Mouse (Mus musculus) heart, postnatal 14 days (tissue): ENCODE data around the gene Ttc9c. TPM values are rescaled to one million over a fixed set of nuclear protein-coding genes. Genes with fewer than 3 reads are reported as not detected.
A peak's percentile ranks its signal among the peaks of the same experiment; 100 is the strongest.

ENCODE experiments used
- DNase-seq, 2 experiments: peaks; one replicate each; pipeline ENCODE4 v3.0.0; 2021 to 2022
- intact Hi-C: fragments of 180-260 bp; cut with DNase I; formaldehyde crosslinking; loops from one replicate; pipeline ENCODE4 v1.15.1; 2025
- long read RNA-seq, 2 experiments: library from polyadenylated mRNA; stranded (forward); transcript quantifications; one replicate each; pipeline ENCODE4 v2.0.0; 2021
- total RNA-seq, 2 experiments: library from RNA; stranded (reverse); gene quantifications; 2 replicates each; pipeline ENCODE4 v1.2.3; 2021

The Ttc9c gene
- 10 to 100 TPM; 15.1 to 15.4 TPM for total RNA-seq
- long read RNA-seq, experiment 1, transcript Ttc9c-202 (4 exons, 3,509 nt), result minor isoform, 5 of 17 reads
- long read RNA-seq, experiment 1, transcript Ttc9c-201 (3 exons, 1,585 nt), result major isoform, 7 of 17 reads
- long read RNA-seq, experiment 1, partial matches to known transcripts, result 0 of 17 reads
- long read RNA-seq, experiment 1, other reads (novel, unspliced or antisense), result 2 of 17 reads
- long read RNA-seq, experiment 2, transcript Ttc9c-201 (3 exons, 1,585 nt), result major isoform, 6 of 8 reads
- long read RNA-seq, experiment 2, partial matches to known transcripts, result 0 of 8 reads
- long read RNA-seq, experiment 2, other reads (novel, unspliced or antisense), result 0 of 8 reads

DNA sequence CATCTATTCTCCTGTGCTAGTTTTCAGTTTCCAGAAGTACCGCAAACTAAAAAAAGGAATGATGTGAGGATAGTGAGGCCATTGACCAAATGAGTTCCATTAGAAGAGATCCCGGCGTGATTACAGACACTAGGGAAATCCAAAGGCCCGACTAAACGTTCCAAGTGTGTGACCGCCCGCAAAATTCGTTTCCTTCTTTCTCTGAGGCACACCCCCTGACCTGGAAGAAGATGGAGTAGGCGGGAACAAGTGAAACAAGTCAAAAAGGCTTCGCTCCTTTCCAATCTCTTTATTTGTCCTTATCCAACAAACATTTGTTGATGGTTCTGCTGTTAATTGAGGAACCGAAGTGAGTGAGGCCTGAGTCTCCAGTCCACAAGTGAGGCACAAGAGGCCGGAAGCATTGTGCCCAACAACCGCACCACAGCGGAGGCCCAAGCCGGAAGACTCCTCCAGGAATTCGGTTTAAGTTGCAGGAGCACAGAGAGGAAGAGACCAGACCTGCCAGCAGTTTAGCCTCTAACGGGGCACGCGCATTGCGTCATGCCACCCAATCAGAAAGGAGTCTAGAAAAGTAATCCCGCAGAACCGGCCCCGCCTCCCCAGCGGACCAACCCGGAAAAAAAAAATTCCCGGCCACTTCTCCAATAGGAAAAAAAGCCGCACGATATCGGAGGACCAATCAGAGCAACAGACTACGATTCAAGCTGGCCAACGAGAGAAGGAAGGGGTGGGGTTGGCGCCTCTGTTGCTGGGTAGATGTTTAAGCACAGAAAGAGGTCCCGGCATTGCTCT lies at the start of gene Ttc9c:
Gene Ttc9c, minus strand, starts transcription at position 533 of the 795 bp plus-strand sequence.
- intact Hi-C loops, result loop anchor here (5.0 kb wide), 2 partner anchors 47 to 102 kb away; partner anchors contain the start of genes Tmem179b and Tmem223
- DNase-seq, result peak; percentile 94

DNA sequence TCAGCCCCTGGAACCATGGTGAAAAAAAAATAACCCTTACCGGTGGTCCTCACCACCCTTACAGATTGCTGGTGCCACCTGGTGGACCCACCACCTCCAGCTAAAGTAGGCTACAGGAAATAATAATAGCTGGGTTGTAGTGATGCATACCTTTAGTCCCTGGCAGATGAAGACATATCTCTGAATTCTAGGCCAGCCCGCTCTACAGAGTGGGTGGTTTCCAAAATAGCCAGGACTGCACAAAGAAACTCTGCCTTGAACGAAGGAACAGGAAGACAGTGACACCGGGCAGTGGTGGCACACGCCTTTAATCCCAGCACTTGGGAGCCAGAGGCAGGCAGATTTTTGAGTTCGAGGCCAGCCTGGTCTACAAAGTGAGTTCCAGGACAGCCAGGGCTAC lies 45.1 kb upstream of the Ttc9c start:
- intact Hi-C loops, result no loop called here
- no peak for DNase-seq

DNA sequence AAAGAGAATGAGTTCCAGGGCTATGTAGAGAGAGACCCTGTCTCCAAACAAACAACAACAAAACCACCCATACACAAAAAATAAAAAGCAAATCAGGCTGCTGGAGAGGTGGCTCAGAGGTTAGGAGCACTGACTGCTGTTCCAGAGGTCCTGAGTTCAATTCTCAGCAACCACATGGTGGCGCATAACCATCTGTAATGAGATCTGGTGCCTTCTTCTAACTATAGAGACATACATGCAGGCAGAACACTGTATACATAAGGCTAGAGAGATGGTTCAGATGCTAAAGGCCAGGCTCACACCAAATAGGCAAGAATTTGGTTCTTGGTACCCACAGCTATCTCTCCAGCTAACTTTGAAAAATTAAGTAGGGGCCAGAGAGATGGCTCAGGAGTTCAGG lies 39.9 kb upstream of the Ttc9c start:
- peak in 1 of 2 experiments; percentile 23 for DNase-seq
- intact Hi-C loops, result loop anchor here (5.0 kb wide), 1 partner anchor 118 kb away; no protein-coding TSS in a partner anchor

DNA sequence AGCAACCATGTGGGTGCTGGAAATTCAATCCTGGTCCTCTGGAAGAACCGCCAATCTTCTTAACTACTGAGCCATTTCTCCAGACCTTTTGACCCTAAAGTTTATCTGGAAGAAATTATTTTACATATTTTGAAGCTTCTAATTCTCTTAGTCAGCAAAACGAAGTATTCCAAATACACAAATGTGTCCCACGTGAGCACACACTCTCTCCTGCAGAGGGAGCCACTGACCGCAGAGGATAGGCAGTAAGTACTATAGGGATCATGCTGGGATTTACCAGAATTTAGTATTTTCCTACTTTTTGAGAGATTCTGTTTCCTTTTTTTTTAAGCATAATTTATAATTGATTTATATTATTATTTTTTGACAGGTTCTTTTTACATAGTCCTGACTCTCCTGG lies 38.6 kb upstream of the Ttc9c start:
- DNase-seq, result peak; percentile 47 to 71
- intact Hi-C loops, result loop anchor here (2.0 to 5.0 kb wide), 2 partner anchors 120 to 253 kb away; no protein-coding TSS in a partner anchor

DNA sequence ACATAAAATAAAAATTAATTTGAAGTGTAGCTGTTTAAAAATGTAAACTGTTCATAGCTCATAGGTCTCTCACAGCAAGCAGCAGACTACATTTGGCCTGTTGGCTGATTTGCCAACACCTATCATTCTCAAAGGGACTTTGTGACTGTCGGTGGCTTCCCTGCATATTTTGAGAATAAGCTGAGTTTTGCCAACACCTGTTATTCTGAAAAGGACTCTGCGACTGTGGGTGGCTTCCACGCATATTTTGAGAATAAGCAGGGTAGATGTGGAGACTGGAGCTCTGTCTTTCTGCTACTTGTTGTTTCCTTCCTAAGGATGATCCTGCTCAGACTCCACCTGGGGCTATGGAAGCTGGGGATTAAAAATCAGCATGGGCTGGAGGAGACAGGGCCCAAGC lies 34.0 kb upstream of the Ttc9c start:
- intact Hi-C loops, result no loop called here
- DNase-seq, result no peak

DNA sequence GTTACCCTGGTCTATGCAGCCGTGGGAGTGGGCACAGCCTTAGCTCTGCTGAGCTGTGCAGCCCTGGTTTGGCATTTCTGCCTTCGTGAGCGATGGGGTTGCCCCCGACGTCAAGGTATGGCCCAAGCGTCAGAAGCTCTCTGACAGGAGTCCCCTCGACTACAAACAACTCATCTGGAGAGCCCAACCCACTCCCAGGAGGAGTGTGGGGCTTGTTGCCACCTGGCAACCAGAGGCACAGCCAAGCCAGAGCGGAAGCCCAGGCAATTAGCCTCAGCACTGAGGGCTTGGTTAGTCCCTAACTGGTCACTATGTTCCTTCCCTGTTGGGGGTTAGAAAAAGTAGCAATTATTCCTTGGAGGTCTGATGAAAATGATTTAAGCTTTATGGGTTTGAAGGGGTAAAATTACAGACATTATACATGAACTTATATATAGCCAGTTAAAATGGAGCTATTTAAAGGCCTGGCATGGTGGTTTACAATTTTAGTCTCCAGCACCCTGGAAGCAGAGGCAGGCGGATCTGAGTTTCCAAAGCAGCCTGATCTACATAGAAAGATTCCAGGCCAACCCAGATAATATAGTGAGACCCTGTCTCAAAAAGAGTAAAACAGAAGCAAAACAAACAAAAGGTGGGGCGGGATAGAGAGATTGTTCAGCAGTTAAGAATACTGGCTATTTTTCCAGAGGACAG lies 33.2 kb upstream of the Ttc9c start:
- intact Hi-C loops, result no loop called here
- DNase-seq, result peak in 1 of 2 experiments; percentile 13

DNA sequence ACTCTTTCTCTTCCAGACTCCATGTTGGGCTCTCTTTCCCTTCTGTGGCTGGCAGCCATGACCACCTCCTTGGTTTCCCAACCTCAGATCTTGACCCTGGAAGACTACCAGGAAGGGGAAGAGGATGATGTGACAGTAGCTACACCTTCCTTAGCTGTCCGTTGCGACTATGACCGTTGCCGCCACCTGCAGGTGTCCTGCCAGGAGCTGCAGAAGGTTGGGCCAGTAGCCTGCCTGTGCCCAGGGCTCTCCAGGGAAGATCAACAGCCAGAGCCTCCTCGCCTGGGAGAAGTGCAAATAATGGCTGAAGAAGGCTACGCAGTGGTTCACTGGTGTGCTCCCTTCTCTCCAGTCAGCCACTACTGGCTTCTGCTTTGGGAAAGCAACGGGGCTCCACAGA lies 32.5 kb upstream of the Ttc9c start:
- intact Hi-C loops, result no loop called here
- no peak for DNase-seq

DNA sequence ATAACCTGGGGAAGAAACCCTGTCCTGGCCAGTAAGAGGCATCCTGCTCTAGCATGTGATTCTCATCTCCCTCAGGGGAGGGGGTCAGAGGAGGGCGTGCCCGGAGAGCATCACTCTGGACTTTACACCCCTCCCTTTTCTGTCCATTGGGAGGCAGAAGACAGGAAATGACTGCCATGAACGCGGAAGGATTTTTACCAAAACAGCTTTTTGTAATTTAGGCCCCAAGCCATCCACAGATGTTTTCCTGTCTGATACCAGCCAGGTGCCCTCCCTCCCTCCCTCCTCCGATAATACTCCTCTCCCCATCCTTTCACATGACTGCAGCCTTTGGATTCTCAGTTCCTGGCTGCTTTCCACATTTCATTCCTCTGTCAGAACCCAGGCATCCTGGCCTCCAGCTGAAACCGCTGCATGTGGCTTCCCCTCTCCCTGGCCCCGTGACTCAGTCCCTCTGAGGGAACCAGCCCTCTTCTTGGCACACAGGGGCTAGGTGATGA lies 31.3 kb upstream of the Ttc9c start, which contains the start of gene Lrrn4cl:
Gene Lrrn4cl, plus strand, starts transcription at position 367 of the 500 bp plus-strand sequence.
- peak; percentile 25 to 57 for DNase-seq
- intact Hi-C loops, result no loop called here

DNA sequence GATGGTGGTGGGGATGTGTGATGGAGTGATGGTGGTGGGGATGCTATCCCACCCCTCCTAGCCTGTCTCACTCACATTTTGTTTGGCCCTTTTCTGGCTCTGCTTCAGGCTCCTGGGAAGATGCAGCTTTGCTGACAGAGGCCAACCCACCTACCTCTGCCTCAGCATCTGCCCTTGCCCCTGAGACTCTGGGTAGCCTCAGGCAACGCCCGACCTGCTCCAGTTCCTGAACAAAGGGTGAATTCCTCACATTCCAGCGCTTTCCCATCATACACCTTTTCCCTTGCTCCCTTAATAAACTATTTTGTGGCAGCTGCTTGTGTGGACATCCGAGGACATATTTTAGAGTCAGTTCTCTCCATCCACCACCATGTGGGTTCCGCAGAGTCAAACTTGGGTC lies 29.2 kb upstream of the Ttc9c start:
- intact Hi-C loops, result no loop called here
- no peak for DNase-seq

DNA sequence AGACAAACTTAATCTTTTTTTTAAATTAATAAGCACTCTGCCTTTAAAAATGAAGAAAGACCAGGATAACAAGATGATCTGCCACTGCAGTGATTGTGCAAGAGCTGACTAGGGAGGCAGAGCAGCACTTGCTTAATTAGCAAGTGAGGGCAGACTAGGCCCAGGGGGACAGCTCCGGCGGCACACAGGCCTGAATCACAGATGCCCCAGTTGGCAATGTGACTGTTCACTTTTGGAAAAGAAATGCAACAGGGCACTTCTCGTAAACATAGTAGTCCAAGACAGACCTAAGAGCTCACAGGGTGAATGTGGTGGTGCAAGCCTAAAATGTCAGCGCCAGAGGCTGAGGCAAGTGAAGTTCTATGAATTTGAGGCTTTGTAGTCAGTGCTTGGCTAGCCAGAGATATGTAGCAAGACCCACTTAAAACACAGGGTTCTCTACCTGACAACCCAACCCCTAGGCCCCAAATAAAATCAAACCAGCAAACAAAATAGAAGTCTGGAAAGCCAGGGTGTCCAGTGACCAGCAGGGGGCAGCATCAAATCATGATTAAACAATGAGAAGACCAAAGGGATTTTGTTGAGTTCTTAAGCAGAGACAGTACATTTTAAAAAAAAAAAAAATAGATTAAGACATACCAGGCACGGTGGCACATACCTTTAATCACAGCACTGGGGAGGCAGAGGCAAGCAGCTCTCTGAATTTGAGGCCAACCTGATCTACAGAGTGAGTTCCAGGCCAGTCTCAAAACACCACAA lies 25.4 kb upstream of the Ttc9c start:
- peak; percentile 79 to 88 for DNase-seq
- intact Hi-C loops, result loop anchor here (5.0 kb wide), 2 partner anchors 43 to 123 kb away; partner anchors contain the start of genes 1810009A15Rik, Eef1g and Gm49416

DNA sequence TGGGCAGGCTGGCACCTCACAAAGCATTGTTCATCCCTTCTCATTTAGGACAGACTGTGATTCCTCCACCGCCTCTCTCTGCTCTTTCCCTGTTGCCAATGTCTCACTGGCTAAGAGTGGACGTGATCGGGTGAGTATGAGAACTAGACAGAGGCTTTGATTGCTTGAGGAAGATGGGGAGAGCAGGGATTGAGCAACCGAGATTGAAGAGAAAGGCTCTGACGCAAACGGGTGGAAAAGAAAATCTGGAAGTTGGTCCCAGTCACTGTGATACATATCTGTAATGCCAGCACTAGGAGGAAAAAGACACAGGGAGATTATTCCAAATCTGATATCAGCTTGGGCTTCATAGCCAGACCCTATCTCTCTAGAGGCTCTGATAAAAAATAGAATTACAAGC lies 23.8 kb upstream of the Ttc9c start:
- no peak for DNase-seq
- intact Hi-C loops, result loop anchor here (5.0 kb wide), 2 partner anchors 44 to 124 kb away; partner anchors contain the start of genes 1810009A15Rik, Eef1g and Gm49416

DNA sequence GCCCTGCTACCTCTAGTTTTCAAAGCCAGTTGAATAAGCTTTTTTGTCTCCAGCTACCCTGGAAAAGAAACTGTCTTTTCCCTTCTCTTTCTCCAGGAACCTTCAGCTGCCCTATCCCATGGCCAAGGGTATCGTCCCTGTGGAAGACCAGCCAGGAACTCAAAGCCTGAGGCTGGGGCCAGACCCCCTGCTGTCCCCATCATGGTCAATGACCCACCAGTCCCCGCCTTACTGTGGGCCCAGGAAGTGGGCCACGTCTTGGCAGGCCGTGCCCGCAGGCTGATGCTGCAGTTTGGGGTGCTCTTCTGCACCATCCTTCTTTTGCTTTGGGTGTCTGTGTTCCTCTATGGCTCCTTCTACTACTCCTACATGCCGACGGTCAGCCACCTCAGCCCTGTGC lies 21.9 kb upstream of the Ttc9c start:
- DNase-seq, result no peak
- intact Hi-C loops, result loop anchor here (5.0 kb wide), 2 partner anchors 46 to 126 kb away; partner anchors contain the start of genes 1810009A15Rik, Eef1g and Gm49416

DNA sequence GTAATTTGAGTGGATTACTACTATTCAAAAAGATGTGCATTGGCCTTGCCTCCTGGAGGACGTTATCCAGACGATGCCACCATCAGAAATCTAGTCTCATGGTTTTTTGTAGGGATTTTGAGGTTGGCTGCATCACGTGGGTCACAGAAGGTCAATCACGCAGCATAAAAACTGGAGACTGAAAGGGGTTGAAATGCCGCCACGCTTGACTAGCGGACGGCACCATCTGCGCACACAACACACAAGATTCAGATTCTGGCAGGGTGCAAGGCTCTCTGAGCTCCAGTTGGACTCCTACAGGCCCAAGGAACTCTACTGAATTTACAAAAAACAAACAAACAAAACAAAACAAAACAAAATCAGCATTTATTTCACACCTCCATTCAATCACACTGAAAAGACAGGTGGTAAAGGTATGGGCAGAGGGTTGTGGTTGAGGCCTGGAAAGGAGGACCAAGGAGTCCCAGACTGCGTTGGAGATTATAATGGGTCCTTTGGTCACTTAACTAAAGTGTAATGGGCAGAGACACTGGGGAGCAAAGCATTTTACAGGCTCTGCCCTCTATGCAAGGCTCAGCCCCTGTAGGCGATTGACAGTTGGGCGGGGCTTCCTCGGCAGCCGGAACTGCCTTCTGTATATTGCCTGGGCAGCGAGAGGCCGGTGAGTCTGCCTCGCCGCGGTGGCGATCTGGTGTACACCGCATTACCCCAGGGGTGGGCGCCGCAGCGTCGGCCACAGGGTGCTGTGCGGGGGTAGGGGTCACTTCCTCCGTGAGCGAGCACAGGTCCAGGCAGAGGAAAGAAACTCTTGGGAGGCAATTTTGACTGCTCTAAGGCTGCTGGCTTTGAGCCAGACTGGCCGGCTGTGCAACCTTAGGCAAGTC lies 21.0 kb upstream of the Ttc9c start:
- DNase-seq, result peak; percentile 70 to 79
- intact Hi-C loops, result loop anchor here (5.0 kb wide), 2 partner anchors 47 to 127 kb away; partner anchors contain the start of genes 1810009A15Rik, Eef1g and Gm49416

DNA sequence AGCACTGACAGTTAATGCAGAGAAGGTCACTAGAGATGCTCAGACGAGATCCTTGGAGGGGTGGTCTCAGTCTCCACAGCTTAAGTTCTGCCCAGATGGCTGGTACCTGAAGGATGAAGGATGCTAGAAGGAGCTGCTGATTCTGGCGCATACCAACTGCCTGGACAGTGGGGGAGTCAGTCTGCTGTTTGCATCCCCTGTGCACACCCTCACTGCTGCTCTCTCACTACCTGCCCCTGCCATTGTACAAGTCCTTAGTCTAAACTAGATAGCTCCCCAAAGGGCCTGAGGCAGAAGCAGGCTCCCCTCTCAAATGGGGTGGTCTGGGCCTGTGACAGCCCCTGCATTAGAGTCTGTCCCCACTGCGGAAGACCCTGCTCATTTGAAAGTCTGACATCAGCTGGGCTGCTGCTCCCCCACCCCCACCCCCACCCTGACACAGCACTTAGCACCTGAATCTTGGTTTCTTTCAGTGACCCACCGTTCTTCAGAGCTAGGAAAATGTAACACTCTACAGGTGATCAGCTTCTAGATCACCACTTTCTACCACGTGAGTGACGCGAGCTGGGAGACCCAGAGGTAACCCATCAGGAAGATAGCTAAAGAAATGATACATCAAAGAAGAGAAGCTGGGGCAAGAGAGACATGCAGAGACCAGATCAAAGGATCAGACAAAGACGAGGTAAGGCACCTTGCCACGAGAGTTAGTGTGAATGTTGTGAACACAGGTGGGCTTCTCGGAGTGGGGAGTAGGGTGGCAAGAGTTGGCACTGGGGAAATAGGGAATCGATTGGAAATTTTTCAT lies 20.2 kb upstream of the Ttc9c start, which contains the start of gene Gng3:
Gene Gng3, minus strand, starts transcription at position 92 of the 805 bp plus-strand sequence.
- intact Hi-C loops, result no loop called here
- no peak for DNase-seq

DNA sequence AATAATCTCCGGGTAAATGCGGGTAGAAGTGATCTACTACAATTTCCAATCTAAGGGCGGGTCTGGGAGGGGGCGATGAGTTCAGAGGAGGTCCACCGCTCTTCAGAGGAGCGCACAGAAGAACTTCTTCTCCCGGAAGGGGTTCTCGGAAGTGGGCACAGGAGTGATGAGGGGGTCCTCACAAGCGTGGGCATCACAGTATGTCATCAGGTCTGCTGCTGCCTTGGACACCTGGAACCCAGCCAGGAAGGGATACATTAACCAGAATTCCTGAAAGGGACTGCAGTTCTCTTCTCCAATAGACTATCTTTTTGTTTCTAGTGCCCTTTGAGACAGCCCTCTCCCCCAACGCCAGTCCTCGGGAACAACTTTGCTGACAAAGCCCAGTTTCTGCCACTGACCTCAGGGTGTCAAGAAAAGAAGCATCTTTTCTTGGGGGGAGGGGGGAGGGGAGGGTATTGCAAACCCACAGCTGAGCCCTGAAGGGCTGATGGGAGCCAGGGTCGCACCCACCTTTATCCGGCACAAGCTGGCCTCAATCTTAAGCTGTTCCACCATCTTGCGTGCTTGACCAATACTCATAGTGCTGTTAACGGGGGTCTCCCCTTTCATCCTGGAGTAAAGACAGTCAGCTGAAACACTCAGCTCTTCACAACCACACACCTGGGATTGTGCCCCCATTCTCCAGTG lies 19.1 kb upstream of the Ttc9c start:
- peak; percentile 24 to 45 for DNase-seq
- intact Hi-C loops, result no loop called here

DNA sequence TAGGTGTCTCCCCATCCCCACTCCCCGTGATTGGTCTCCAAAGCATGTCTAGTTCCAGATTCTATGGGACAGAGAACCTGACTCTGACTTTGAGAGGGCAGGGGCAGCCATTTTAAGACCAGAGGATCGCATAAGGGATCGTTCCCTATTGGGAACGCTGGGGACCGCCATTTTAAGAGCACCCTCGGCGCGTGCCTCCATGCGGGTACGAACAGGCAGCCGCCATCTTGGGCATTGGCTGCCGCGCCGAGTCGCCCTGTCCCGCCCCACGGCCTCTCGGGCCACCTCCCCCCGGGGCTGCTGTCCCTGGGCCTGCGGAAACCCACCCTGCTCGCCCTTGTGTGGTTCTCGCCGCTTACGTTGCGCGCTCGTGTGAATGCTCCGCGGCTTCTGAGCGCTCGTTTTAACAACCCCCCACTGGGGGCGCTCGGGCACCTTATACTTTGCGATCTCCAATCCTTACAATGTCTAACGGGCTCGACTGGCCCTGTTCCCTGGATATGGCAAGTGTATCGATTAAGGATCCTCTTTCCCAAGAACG lies 18.2 kb upstream of the Ttc9c start, which contains the start of gene Bscl2:
Gene Bscl2, plus strand, starts transcription at position 217 of the 541 bp plus-strand sequence.
- intact Hi-C loops, result no loop called here
- peak; percentile 78 to 84 for DNase-seq
